Mouse (Mus musculus): ENCODE data around the gene Npcd.

- TF ChIP-seq CTCF (IDR thresholded peaks at IDR 0.05; ENCODE audit: insufficient read depth, low read depth, low read length) = no peak
- TF ChIP-seq POLR2A (IDR thresholded peaks at IDR 0.05; ENCODE audit: insufficient read depth, low read depth, low read length) = no peak
Observed at GRCm38 (mm10) chr15:79766168-79766567, 67.9 kb downstream of the Npcd start.

All from olfactory bulb, adult 2 months (tissue).